Comparison of ENCODE assay signal across 8 mouse cellular contexts in genomic region chr15:77905275-77905970, GRCm38 (mm10). TPM values are rescaled to one million over a fixed set of nuclear protein-coding genes. Genes with fewer than 3 reads are reported as not detected.
DNase-seq lines count a peak whose midpoint lies in the region; ATAC-seq and TF ChIP-seq lines count a peak whose summit lies in the region.

No protein-coding gene starts in this region.

- H3K4me1 ChIP-seq in embryonic facial prominence, embryonic 12.5 days = peaks cover 19% of the 10 kb centered on the region
- peaks cover 36% of the 10 kb centered on the region for H3K4me1 ChIP-seq in heart, embryonic 13.5 days
- peaks cover 60% of the 10 kb centered on the region for H3K4me1 ChIP-seq in kidney, embryonic 15.5 days

- peak; percentile 83; the same call in 1 of the 2 replicates for ATAC-seq in embryonic facial prominence, embryonic 12.5 days (ENCODE audit: insufficient number of reproducible peaks, insufficient read depth, low FRiP score, low TSS enrichment)
- peak; percentile 60; the same call in 1 of the 2 replicates for ATAC-seq in heart, embryonic 13.5 days (ENCODE audit: extremely low read depth, insufficient number of reproducible peaks, low FRiP score, low TSS enrichment)
- ATAC-seq in kidney, embryonic 15.5 days (replicated peaks; ENCODE audit: low FRiP score) = peak; percentile 76

- 5% methylated on average over 26 of the region's 26 CpGs for WGBS in embryonic facial prominence, embryonic 12.5 days
- WGBS in heart, embryonic 13.5 days = 6% methylated on average over 26 of the region's 26 CpGs
- 7% methylated on average over 26 of the region's 26 CpGs for WGBS in kidney, embryonic 15.5 days

- DNase-seq in left cerebral cortex, adult 2 months (ENCODE audit: extremely low spot score in 1 of 2, low spot score in 2 of 2) = no peak
- DNase-seq in left cerebral cortex, adult 11 months (ENCODE audit: low spot score) = no peak
- peak; percentile 91 for DNase-seq in lung, postnatal 36 days
- DNase-seq in retina, postnatal 1 day = peak; percentile 76
- DNase-seq in adipocyte (ENCODE audit: low spot score) = no peak

- peak overlapping the region; percentile 36; the same call in 1 of the 2 replicates for H3K27ac ChIP-seq in left cerebral cortex, adult 2 months
- peak overlapping the region; percentile 86 for H3K27ac ChIP-seq in embryonic facial prominence, embryonic 12.5 days
- peak overlapping the region; percentile 84 for H3K27ac ChIP-seq in heart, embryonic 13.5 days (replicated peaks)
- H3K27ac ChIP-seq in kidney, embryonic 15.5 days = peak overlapping the region; percentile 77

- H3K36me3 ChIP-seq in embryonic facial prominence, embryonic 12.5 days = no peaks in the 10 kb centered on the region
- H3K36me3 ChIP-seq in heart, embryonic 13.5 days = no peaks in the 10 kb centered on the region
- no peaks in the 10 kb centered on the region for H3K36me3 ChIP-seq in kidney, embryonic 15.5 days

- intact Hi-C loops in left cerebral cortex, adult 2 months (cut with DNase I) = no loop called here

- H3K9me3 ChIP-seq in embryonic facial prominence, embryonic 12.5 days = no peaks in the 10 kb centered on the region
- no peaks in the 10 kb centered on the region for H3K9me3 ChIP-seq in heart, embryonic 13.5 days
- H3K9me3 ChIP-seq in kidney, embryonic 15.5 days (replicated peaks) = no peaks in the 10 kb centered on the region

- H3K9ac ChIP-seq in embryonic facial prominence, embryonic 12.5 days = peak overlapping the region; percentile 37
- peak overlapping the region; percentile 81 for H3K9ac ChIP-seq in heart, embryonic 13.5 days
- peak overlapping the region; percentile 16 for H3K9ac ChIP-seq in kidney, embryonic 15.5 days

- no peak for TF ChIP-seq CTCF in left cerebral cortex, adult 2 months (IDR thresholded peaks at IDR 0.05)

- peak overlapping the region; percentile 57 for H3K4me2 ChIP-seq in embryonic facial prominence, embryonic 12.5 days (replicated peaks)
- peak overlapping the region; percentile 74 for H3K4me2 ChIP-seq in heart, embryonic 13.5 days
- H3K4me2 ChIP-seq in kidney, embryonic 15.5 days = peak overlapping the region; percentile 63

- peak overlapping the region; percentile 26 for H3K4me3 ChIP-seq in left cerebral cortex, adult 2 months
- peak overlapping the region; percentile 25 for H3K4me3 ChIP-seq in embryonic facial prominence, embryonic 12.5 days
- H3K4me3 ChIP-seq in heart, embryonic 13.5 days = peak overlapping the region; percentile 47
- peak overlapping the region; percentile 33 for H3K4me3 ChIP-seq in kidney, embryonic 15.5 days (replicated peaks)

- H3K27me3 ChIP-seq in embryonic facial prominence, embryonic 12.5 days = 0 out of 2 replicates have a peak, but pooled peaks cover 5% of the 10 kb centered on the region
- no peaks in the 10 kb centered on the region for H3K27me3 ChIP-seq in heart, embryonic 13.5 days (replicated peaks)
- H3K27me3 ChIP-seq in kidney, embryonic 15.5 days = no peaks in the 10 kb centered on the region

RNA-seq across cellular contexts. Expression of gene Txn2, which starts 23.4 kb away (rescaled TPM):
- total RNA-seq in left cerebral cortex, adult 2 months (2021) = 100 to 1,000 TPM; 139 to 143 TPM
- 220 and 236 TPM in 2 replicates for polyA plus RNA-seq in embryonic facial prominence, embryonic 12.5 days (2016; fragmentation: Nextera tagmentation; extraction: Ambion mirVana)
- 248 and 278 TPM in 2 replicates for polyA plus RNA-seq in heart, embryonic 13.5 days (2015; fragmentation: Nextera tagmentation; extraction: Ambion mirVana)
- 240 and 253 TPM in 2 replicates for polyA plus RNA-seq in kidney, embryonic 15.5 days (2015; fragmentation: Nextera tagmentation; extraction: Ambion mirVana)

RNA-seq across cellular contexts. Expression of gene Foxred2, which starts 51.1 kb away (rescaled TPM):
- 10 to 100 TPM; 10.9 to 11.9 TPM for total RNA-seq in left cerebral cortex, adult 2 months (2021)
- 8.1 and 8.6 TPM in 2 replicates for polyA plus RNA-seq in embryonic facial prominence, embryonic 12.5 days (2016; fragmentation: Nextera tagmentation; extraction: Ambion mirVana)
- 1.0 and 1.1 TPM in 2 replicates for polyA plus RNA-seq in heart, embryonic 13.5 days (2015; fragmentation: Nextera tagmentation; extraction: Ambion mirVana)
- polyA plus RNA-seq in kidney, embryonic 15.5 days (2015; fragmentation: Nextera tagmentation; extraction: Ambion mirVana) = 4.6 and 5.6 TPM in 2 replicates

Comparison
In these comparisons a context has a peak if more than half of its experiments do, and no peak if none do; other contexts are left out.
1. DNase-seq: peak in lung, postnatal 36 days (single experiment) and retina, postnatal 1 day (single experiment); none in left cerebral cortex, adult 2 months (0 of 2), left cerebral cortex, adult 11 months (single experiment) and adipocyte (single experiment).
2. H3K27ac ChIP-seq: peak in every context shown above with its lines; median percentile 86 in embryonic facial prominence, embryonic 12.5 days; 84 in heart, embryonic 13.5 days; 77 in kidney, embryonic 15.5 days; 36 in left cerebral cortex, adult 2 months.
3. H3K9ac ChIP-seq: peak in every context shown above with its lines; median percentile 81 in heart, embryonic 13.5 days; 37 in embryonic facial prominence, embryonic 12.5 days; 16 in kidney, embryonic 15.5 days.
4. Peak in every context shown above with its lines, with median percentiles within 50 percentile points of each other: H3K4me3 ChIP-seq, ATAC-seq and H3K4me2 ChIP-seq.